Mouse (Mus musculus): ENCODE results near the gene Lrmda.

Lrmda gene

GRCm38 (mm10) chr14:22960166-22960565, 940.7 kb downstream of the Lrmda start:
- DNase-seq (ENCODE audit: low read depth): no peak

DNA sequence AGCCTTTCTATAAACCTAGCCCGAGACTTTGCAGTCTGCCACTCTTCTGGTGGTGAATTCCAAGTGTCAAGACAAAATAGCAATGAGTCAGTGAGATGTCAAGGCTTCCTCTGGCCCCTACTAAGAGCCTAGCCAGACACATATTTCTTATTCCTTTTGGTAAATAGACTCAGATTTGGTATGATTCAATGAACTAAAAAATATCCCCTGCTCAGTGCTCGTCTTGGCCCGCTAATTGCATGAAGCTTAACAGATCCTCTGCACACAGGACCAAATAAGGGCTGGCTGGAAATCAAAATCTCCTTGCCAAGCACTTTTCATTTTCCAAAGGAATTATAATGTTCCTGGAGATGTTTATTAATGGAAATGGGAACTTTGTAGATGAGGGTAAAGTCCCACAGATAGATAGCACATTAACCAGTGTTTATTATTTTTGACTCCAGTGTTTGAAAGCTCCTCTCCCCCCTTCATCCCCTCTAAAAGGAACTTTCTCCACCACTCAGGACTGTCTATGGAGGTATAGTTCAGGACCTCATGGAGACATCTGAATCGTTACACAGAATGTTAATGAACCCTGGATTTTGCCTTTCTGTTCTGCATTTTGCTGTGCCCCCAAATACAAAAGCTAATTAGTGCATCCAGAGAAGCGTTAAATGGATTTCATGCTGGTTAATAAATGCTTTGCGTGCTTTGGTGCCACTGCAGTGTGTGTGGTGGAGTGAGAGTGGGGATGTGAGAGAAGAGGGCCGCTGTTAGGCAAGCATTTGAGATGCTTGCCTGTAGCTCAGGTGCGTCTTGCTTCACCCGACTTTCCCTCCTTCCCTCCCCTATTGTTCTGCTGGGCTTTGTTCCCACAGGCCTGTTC, 945.5 kb downstream of the Lrmda start:
- no peak for DNase-seq (ENCODE audit: low read depth)

DNA sequence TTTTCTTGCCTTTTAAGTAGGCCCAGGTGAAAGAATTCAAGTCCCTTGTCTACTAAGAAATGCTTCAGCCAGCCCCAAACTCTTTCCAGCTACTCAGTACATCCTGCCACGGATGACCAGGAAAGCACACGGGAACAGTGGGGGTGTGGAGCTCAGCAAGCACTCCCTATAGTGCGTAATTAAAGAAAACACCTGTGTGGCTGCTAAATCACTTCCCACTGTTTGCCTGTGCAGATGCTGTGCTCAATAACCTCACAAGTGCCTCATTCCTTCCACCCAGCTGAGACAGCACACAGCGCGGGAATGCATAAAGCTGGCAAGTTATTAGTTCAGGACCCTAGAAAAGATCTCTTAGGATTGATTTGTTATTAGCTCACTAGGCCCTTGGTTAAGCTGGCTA, 949.2 kb downstream of the Lrmda start:
- DNase-seq (ENCODE audit: low read depth): no peak

GRCm38 (mm10) chr14:22986736-22987135, 967.2 kb downstream of the Lrmda start:
- no peak for DNase-seq (ENCODE audit: low read depth)

DNA sequence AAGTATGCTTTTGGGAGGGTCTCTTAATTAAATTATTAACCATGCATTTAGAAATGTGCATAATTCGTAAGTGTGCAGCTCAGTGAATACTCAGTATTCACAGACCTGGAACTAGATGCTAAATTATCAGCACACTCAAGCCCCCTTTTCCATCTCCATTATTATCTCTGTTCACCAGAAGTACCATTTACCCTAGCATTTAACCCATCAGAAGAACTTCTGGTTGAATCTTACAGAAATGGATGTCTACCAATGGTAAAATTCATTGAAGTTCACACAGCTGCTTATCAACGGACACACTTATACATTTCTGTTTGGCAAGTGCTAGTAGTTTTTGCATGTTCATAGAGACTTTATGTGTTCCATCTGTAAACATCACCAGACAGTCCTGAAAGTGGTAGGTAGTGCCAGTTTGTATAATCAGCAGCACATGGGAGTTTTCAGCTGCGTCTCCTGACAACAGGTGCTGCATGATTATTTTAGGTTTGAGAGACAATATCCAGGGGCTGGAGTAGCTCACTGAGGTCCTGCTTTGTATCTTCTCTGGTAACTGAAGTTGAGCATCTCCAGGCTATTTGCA, 968.7 kb downstream of the Lrmda start:
- DNase-seq (ENCODE audit: low read depth): no peak

- no peak for DNase-seq (ENCODE audit: low read depth)
Observed at GRCm38 (mm10) chr14:22995184-22995935, 975.8 kb downstream of the Lrmda start.

- no peak for DNase-seq (ENCODE audit: low read depth)
Observed at GRCm38 (mm10) chr14:22998906-22999305, 979.4 kb downstream of the Lrmda start.

- DNase-seq (ENCODE audit: low read depth): no peak
Observed at GRCm38 (mm10) chr14:23011989-23012388, 992.5 kb downstream of the Lrmda start.

DNA sequence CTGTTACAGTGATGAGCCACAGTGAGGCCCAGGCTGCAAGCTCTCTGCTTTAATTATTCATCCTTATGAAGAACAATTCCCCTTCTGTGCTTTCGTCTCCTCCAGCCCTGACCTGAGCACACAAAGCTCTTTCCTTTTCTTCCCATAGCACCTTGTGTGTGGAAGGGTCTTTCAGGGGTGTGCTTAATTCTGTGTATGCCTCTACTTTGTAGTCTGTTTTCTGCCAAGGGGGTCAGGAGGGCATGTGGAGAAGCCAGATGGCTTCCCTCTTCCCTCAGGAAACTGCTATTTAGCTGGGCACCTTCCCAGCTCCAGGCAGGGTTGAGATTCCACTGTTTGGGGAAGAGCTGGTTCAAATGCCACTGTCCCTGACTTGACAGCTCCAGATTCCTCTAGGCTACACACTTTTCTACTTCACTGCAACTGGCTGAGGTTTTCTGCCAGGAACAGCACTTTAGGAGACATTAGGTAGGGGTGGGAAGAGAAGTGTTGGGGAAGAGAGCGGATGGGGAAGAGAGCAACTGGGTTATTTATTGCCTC, 995.3 kb downstream of the Lrmda start:
- DNase-seq (ENCODE audit: low read depth): no peak

GRCm38 (mm10) chr14:23015321-23016067, 996.0 kb downstream of the Lrmda start:
- DNase-seq (ENCODE audit: low read depth): no peak

- no peak for DNase-seq (ENCODE audit: low read depth)
Observed at GRCm38 (mm10) chr14:23016068-23016611, 996.6 kb downstream of the Lrmda start.

- no peak for DNase-seq (ENCODE audit: low read depth)
Observed at GRCm38 (mm10) chr14:23041002-23041401, 1021.5 kb downstream of the Lrmda start.

GRCm38 (mm10) chr14:23045322-23045721, 1025.8 kb downstream of the Lrmda start:
- no peak for DNase-seq (ENCODE audit: low read depth)

GRCm38 (mm10) chr14:23046330-23046729, 1026.8 kb downstream of the Lrmda start:
- DNase-seq (ENCODE audit: low read depth): peak; percentile 3

GRCm38 (mm10) chr14:23051441-23051840, 1031.9 kb downstream of the Lrmda start:
- DNase-seq (ENCODE audit: low read depth): no peak

GRCm38 (mm10) chr14:23052833-23053592, 1033.5 kb downstream of the Lrmda start:
- no peak for DNase-seq (ENCODE audit: low read depth)

GRCm38 (mm10) chr14:23057228-23057976, 1037.9 kb downstream of the Lrmda start:
- no peak for DNase-seq (ENCODE audit: low read depth)

GRCm38 (mm10) chr14:23057987-23058386, 1038.5 kb downstream of the Lrmda start:
- DNase-seq (ENCODE audit: low read depth): no peak

GRCm38 (mm10) chr14:23078719-23079118, 1059.2 kb downstream of the Lrmda start:
- no peak for DNase-seq (ENCODE audit: low read depth)

DNA sequence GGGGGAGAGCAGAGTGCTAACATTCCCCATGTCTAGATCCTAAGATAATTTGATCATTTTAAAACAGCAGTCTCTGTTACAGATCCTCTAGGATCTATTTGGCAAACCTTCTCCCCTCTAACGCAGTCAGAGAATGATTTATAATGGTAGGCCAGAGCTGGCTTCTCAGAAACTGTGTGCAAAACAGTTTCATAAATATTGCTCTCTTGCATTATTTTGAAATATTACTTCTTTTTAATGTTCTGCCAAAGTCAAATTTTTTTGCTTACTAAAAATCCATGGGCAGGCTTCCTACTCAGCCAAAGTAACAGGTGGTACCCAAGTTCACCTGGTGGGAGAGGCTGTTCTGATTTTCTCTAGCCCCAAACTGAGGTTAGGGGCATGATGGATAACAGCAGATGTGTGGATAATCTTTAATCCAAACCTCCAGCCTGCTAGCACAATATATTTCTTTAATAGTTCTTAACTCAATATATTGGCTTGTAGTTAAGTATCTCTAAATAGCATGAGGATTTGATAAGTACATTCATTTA, 1064.8 kb downstream of the Lrmda start:
- DNase-seq (ENCODE audit: low read depth): no peak

Data from induced T-regulatory cell, adult 2 months (primary cell).